Mouse (Mus musculus) adrenal gland, postnatal 10 days (tissue): ENCODE measurements around the gene 3110009E18Rik. TPM values are rescaled to one million over a fixed set of nuclear protein-coding genes. Genes with fewer than 3 reads are reported as not detected.

Experiments used
- total RNA-seq, 2 experiments: library from RNA; stranded (reverse); gene quantifications; 2 replicates each; pipeline ENCODE4 v1.2.3; 2021

Gene 3110009E18Rik
- total RNA-seq, 2 experiments from 2014 or later, result 9.9 to 12.4 TPM

Other genes starting within 250 kb of the 3110009E18Rik start
- 1 to 10 TPM; 8.0 to 10.0 TPM for gene Tmem177, start 208.0 kb upstream of the 3110009E18Rik start, total RNA-seq
- under 1 TPM; 0.39 to 0.70 TPM for gene Cfap221, start 124.0 kb upstream of the 3110009E18Rik start, total RNA-seq
- 10 to 100 TPM; 12.7 to 17.7 TPM for gene Sctr, start 114.3 kb upstream of the 3110009E18Rik start, total RNA-seq
- gene Tmem37, start 47.1 kb upstream of the 3110009E18Rik start, total RNA-seq, result 10 to 100 TPM; 24.6 to 25.8 TPM
- gene Dbi, start 109 bp upstream of the 3110009E18Rik start, total RNA-seq, result 1,000 to 10,000 TPM; 1,131 to 1,191 TPM
- gene Steap3, start 151.5 kb downstream of the 3110009E18Rik start, total RNA-seq, result 10 to 100 TPM; 27.8 to 36.7 TPM
- under 1 TPM in 1 of 2 experiments, not detected in 1; 0.24 TPM for gene C1ql2, start 219.4 kb downstream of the 3110009E18Rik start, total RNA-seq